Mouse (Mus musculus) CD4-positive, CD25-positive, alpha-beta regulatory T cell, adult 4 months (primary cell): ENCODE measurements around the gene Ctdnep1. TPM values are rescaled to one million over a fixed set of nuclear protein-coding genes. Genes with fewer than 3 reads are reported as not detected.

Experiments used
- ATAC-seq: one replicate; pipeline ENCODE4 v1.8.0; 2017
- polyA plus RNA-seq, 2 experiments: library from polyadenylated mRNA; unstranded; fragments of 100-300 nt; shearing (Covaris generic); gene quantifications; one replicate each; pipeline ENCODE4 v1.2.1; 2017

The Ctdnep1 gene
- polyA plus RNA-seq: 10 to 100 TPM; 21.1 to 25.4 TPM

DNA sequence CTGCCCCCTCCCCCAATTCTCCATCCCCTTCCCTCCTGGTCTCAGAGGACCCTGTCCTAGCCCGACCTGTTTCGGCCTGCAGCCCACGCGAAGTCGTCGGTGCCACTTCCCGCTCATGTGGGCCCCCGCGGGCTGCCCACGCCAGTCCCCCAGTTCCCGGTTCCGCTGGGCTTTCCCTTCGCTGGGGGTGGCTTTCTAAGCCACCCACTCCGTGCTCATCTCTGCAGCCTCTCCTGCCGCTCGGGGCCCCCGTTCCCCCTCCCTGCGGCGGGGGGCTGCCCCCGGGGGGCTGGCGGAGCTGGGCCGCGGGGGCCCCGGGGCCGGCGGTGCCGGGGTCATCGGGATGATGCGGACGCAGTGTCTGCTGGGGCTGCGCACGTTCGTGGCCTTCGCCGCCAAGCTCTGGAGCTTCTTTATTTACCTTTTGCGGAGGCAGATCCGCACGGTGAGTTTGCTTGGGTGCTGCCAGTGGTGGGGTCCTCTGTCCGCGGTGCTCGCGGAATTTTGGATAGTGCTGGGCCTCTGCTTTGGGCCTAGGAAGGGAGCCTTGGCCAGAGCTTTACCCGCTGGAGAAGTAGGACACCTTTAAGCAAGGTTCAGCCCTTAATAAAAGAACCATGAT lies at the start of gene Ctdnep1:
TSS of gene Ctdnep1 (plus strand) at position 16 of the 622 bp plus-strand sequence.
- peak; percentile 42 for ATAC-seq

DNA sequence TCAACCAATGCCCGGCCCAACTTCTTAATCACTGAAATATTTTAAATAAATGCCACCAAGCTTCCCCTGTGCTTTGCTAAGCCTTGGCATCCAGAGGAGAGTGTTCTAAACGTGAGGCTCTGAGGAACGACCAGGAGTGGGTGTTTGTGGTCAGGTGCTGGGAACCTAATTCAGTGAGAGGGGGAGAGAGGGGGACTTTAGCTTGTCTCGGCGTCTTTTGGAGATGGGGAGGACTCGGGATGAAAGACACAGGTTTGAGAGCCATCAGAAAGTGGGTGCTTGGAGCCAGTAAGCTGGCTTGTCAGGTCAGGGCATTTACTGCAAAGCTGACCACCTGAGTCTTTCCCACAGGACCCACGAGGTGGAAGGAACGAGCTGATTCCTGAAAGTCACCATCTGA lies 49.2 kb upstream of the Ctdnep1 start:
- no peak for ATAC-seq

DNA sequence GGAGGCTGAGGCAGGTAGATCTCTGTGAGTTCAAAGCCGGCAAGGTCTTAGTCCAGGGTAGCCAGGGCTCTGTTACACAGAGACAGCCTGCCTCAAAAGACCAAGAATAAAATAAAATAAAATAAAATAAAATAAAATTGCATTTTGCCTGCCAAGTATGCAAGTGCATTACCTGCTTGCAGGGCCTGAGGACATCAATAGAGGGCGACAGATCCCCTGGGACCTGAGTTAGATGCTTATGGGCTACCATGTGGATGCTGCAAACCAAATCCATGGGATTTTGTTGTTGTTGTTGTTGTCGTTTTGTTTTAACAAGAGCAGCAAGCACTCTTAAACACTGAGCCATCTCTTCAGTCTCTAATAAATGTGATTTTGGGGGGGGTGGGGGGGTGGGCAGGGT lies 48.7 kb upstream of the Ctdnep1 start:
- no peak for ATAC-seq

DNA sequence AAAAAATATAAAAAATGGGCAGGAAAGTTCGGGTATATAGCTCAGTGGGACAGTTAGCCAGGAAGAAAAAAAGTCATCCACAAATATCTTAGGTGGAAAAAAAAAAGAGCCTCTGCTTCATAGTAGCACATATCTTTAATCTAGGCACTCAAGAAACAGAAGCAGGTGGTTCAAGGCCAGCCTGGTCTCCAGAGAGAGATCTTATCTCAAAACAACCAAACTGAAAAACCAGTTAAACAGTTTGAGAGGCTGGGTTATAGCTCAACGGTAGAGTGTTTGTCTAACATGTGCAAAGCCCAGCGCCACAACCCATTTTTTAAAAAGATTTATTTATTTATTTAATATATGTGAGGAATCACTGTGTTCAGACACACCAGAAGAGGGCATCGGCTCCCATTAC lies 47.9 kb upstream of the Ctdnep1 start:
- no peak for ATAC-seq

DNA sequence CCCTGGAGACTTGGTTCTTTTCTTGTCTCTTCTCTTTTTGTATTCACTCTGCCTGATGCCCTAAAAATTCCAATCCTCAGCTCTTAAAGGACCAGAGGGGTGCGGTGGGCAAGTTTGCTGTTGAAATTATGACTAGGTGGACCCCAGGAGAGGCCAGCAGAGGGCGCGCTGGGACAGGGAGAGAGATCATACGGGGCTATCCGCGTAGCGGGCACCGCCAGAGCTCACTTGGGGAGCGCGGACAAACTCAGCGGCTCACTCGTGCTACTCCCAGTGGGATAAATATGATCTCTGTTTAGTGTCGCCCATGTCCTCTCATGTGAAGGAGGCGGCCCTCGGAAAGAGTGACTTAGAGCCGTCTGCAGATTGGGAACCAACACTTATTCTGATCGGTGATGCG lies 46.8 kb upstream of the Ctdnep1 start:
- peak; percentile 75 for ATAC-seq

DNA sequence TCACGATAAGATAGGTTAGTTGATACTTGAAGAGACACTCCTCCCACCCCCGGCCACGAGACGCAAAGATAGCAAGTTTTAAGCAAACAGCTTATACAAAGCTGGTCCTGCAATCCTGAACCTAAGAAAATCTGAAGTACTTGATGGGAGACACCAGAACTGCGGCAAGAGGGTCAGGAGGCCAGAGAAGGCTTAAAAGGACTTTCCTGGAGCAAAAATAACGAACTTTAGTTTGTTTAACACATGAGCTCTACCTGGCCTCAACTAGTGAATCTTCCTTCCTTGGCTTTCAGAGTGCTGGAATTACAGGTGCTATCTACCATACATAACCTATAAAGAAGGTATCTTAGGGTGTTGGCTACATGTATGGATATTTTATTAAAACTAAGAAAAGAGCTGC lies 46.3 kb upstream of the Ctdnep1 start:
- ATAC-seq: no peak

DNA sequence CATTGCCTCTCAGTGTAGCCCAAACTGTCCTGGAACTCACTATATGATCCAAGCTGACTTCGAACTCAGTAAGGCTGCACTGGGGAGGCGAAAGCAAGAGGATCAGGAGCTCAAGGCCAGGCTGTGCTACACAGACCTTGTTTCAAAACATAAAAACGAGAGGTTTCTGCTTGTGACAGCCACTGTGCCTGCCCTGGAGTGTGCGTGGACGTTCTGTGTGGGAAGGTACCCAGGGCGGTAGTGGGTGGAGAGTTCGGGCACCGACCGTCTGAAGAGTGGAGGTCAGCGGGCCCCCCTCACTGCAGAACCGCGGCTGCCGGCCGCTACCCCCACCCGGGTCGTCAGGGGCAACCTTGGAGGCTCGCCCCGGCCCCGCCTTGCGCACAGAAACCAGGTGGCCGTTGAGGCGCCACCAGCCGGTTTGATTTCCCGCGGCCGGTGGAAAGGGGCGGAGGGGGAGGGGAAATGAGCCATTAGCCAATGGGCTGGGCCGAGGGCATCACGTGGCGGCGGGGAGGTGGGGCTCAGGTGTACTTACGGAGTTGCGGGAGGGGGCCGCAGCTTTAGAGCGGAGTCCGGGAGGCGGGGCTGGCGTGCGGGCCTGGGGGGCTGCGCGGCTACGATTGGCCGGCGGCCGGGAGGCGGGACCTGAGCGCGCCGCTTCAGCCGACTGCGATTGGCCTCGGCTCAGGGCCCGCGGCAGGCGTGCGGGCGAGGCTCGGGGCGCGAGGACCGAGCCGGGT lies 45.6 kb upstream of the Ctdnep1 start, which contains the start of gene Ybx2:
TSS of gene Ybx2 (plus strand) at position 660 of the 743 bp plus-strand sequence.
- ATAC-seq: peak; percentile 83

DNA sequence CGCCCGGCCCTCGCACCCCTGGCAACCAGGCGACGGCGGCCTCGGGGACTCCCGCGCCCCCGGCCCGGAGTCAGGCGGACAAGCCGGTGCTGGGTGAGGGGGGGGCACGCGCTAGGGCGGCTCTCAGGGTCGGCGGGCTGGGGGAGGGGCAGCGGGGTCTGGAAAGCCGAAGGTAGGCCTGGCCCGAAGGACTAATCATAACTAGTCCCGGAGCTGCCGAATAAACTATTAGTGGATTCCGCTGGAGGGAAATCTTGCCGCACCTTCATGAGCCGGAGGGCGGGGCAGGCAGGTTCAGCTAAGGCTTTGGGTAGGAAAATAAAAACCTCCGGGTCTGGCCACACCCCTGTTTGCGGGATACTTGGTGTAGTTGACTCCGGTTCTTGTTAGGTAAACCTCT lies 44.8 kb upstream of the Ctdnep1 start:
- ATAC-seq: no peak

DNA sequence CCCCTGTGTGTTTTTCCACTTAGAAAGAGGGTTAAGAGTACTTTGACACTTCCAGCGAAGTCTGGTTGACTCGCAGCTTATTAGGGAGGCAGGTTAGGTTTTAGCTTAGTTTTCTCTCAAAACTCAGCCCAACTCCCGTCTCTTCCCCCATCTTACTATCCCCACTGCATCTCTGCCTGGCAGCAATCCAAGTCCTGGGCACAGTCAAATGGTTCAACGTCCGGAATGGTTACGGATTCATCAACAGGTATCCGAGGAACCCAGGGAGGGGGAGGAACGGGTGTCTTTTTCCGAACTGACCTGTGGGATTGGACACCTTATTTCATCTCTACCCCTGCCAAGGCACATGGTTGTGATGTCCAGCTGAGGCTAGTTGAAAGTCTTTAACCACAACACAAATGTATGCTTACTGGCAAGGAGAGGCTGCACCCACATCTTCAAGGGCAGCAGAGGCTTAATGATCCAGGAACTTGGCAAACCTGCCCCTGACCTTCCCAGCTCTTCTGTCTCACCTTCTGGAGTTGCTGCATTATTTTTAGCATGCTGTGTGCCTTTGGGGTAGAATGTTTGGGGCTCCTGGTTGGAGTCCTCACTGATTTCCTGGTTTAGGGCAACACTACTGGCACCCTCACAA lies 44.1 kb upstream of the Ctdnep1 start:
- ATAC-seq: no peak

DNA sequence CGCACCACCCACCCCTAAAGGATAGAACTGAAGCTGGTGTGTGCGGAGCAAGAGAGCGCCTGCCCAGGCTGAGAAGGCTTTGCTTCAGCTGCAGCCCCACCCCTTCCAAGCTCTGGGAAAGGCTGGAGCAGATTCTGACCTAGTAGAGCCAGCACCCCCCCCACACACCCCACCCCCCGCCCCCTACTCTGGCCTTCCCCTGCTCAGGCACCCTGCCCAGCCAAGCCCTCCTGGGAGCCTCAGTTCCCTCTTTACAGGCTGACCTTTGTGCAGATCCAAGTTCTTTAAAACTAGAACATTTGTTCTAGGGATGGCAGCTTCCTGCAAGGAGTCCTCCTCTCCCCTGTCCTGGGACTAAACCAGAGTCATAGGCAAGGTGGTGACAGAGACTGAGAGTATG lies 43.6 kb upstream of the Ctdnep1 start:
- no peak for ATAC-seq

DNA sequence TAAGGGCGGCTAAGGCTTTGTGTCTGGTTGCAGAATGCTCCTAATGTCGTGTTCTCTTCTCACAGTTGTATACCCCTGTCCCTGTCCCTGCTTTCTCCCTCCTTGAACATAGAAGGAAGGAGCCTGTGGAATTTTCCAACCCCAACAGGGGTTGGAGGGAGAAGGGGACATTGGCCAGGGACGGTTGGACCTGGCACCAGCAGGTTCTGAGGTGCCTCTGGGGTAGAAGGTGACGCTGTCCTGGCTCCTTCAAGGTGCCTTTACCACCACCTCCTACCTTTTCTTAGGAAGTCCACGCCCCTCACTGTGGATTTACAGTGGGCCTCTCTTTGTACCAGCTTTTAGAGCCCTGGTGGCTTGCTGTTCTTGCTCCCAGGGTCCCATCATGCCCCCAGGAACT lies 43.1 kb upstream of the Ctdnep1 start:
- ATAC-seq: no peak

DNA sequence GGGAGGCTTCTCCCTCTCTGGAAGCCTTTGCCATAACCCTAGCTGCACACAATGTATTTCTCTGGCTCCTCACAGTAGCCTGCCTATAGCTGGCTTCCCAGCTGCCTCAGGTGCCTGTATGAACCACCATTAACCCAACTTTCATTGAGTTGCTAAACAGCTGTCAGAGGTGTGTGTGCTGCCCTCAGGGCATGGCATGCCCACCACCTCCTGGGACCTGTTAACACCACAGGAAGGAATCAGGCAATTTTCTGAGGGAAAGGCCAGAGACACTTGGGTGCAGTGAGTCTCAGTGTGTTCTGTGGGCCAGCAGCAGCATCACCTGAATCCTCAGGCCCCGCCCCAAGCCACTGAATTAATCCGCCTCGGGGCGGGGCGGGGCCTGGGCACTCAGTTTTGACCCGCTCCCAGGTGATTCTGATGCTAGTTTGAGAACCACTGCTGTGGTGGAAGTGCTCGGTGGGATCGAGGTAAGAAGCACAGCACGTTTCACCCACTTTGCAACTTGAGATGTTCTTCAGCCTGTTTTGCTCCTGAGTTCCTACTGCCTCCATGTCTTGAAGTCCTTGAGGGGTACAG lies 42.5 kb upstream of the Ctdnep1 start:
- ATAC-seq: no peak

DNA sequence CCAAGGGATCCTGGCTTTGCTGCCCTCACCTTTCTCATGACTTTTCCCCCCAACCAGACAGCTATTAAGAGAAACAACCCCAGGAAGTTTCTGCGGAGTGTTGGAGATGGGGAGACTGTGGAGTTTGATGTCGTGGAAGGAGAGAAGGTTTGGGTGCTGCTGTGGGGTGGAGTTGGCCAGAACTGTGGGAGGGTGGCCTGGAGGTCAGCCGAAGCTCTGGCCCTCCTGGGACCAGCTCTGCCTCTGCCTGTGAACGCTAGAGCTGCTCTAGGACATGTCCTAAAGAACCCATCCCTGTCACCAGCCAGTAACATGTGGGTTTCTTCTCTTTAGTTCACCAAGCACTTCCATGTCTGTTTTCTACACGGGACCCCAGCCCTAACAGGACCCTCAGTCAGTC lies 41.8 kb upstream of the Ctdnep1 start:
- ATAC-seq: no peak

DNA sequence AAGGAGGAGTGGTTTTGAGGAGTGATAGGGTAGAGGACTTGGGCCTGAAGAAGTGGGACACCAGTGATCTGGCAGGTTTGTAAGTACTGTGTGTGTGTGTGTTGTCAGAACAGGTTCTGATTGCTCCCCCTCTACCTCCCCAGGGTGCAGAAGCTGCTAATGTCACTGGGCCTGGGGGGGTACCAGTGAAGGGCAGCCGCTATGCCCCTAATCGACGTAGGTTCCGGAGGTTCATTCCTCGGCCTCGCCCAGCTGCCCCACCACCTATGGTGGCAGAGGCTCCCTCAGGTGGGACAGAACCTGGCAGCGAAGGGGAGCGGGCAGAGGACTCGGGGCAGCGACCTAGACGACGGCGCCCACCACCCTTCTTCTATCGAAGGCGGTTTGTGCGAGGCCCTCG lies 41.2 kb upstream of the Ctdnep1 start:
- ATAC-seq: no peak

DNA sequence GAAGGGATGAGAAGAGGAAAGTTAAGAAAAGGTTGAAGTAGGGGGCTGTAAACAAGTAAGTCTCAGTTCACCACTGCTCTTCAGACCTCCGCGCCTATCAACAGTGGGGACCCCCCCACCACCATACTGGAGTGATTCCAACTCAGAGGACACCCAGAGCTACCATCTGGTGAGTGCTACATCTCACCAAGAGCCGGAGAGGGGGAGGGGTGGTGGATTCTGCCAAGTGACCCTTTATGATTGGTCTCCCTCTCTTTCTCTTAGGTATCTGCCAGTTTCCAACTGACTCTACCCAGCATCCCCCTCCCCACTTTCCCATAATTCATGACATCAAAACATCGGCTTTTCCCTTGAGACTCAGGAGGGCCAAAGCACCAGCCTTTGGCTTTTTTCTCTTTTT lies 40.0 kb upstream of the Ctdnep1 start:
- ATAC-seq: no peak

DNA sequence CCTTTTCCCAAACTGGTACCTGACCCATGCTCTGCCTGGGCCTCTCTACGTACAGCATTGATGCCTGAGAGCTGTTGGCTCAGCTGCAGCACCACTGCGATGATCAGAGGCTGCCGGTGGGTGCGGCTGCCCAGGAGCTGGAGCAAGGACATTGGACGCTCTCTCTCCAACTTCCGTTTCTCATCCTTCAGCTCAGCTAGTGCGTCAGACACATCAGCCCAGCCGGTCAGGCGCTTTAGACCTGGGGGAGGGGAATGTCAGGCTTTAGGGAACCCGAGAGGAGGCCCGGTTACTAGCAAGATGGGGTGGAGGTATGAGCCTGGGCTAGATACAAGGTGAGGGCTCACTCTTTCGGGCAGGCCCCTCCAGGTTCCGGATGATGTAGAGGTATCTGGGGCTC lies 35.7 kb upstream of the Ctdnep1 start:
- no peak for ATAC-seq

DNA sequence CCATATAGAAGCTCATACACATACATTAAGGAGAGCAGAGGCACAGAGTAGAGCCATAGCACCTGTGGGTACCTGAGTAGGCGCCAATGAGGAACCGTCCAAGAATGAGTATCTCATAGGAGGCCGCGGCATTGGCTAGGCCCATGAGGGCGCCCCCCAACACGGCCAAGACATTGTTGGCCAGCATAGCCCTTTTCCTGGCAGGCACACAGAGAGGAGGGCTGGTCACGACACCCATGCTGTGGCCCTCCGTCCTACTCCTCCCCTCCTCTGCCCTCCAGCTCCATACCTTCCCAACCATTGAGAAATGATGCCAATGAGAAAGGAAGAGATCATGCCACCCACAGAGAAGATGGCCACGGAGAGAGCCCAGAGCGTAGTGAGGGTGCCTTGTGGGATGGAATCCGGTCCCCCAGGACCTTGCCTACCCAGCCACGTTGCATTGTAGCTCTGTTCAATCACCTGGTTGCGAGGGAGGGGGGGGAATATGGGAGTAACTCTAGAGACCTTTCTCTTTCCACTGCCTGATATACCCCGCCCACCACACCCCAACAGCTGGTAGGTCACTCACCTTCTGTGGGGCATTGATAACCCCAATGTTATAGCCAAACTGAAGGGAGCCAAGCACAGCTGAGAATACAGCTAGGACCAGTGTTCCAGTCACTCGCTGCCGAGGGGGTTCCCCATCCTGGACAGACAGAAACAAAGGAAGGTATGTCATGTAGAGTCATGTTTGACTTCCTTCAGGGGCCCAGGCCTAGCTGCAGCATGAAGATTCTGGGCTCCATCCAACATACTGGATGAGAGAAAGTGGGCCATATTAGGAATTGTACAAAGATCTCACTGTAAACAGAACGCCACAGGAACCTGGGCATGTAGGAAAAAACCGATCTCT lies 34.7 kb upstream of the Ctdnep1 start:
- ATAC-seq: no peak

DNA sequence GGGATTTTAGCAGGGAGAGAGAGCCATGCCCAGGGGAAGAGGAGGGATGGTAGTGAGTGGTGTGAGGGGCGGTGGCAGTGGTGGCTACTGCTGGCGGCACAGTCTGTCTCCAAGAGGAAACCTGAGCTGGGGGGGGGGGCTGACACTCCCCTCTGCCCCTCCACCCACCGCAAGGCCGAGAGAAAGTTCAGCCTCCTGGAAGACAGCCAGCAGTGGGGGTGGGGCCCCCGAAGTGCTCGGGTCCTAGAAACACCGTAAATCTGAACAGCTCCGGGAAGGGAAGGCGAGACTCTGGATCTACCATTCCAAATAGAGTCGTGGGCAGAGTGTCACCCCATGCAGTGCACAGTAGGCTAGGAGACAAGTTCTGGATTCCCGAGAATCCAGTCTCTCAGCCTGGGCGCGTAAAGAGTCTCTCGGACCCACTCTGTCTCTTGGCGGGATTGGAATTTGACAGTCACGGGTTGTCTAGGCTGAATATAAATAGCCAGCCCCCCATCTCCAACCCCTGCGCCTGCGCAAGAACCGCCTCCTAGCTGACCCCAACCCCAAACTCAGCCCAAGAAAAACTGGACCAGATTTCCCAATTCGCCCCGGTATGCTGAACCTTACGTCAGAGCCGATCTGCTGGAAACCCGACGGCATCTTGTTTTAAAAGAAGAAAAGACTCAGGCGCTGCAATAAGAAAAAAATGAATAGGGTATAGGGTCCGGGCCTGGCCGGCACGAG lies 33.5 kb upstream of the Ctdnep1 start:
- ATAC-seq: no peak

DNA sequence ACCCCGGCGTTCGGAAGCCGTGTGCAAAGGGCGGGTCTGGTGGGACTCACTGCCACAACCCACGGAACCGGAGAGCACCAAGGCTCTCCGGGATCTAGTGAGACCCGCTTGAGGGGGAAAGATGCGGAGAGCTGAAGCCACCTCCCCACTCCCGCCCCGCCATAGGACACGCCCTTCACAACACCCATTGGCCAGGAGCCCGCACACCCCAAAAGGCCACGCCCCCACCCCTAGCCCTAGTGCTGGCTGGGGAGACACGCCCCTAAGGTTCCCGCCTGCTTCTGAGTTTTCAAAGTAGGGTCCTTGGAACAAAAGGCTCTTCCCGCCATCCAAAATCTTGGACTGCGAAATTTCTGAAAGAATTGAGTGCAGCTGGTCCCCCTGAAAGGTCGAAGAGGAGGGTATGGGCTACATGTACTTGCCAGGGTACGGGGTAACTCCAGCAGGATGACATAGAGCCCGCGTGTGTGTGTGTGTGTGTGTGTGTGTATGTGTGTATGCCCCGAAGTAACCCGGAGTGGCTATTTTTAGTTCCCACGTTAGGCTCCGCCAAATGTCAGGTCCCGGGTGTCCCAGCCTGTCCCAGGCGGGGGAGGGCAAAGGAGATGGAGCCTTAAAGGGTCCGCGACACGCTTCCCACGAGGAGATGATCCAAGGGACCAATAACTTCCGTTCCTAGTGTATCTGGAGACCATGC lies 32.7 kb upstream of the Ctdnep1 start, which contains the start of gene Slc2a4:
TSS of gene Slc2a4 (minus strand) at position 123 of the 697 bp plus-strand sequence.
- peak; percentile 87 for ATAC-seq

DNA sequence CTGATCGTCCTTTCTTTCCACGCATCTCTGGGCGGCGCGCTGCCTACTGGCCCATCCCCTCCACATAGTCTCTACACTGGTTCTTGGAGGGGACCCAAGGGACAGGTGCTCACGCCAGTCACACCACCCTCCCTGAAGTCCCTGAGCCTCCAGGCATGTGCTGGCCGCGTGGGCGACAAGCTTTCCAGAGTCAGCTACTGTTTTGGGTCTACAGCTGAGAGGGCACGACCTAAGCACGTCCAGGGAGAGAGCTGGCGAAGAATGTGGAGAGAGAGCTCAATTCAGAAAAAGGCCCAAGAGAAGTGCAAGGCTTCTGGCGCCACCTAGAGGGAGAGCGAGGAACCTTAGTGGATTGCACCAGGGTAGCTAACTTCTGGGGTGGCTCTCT lies 32.2 kb upstream of the Ctdnep1 start:
- peak; percentile 75 for ATAC-seq

DNA sequence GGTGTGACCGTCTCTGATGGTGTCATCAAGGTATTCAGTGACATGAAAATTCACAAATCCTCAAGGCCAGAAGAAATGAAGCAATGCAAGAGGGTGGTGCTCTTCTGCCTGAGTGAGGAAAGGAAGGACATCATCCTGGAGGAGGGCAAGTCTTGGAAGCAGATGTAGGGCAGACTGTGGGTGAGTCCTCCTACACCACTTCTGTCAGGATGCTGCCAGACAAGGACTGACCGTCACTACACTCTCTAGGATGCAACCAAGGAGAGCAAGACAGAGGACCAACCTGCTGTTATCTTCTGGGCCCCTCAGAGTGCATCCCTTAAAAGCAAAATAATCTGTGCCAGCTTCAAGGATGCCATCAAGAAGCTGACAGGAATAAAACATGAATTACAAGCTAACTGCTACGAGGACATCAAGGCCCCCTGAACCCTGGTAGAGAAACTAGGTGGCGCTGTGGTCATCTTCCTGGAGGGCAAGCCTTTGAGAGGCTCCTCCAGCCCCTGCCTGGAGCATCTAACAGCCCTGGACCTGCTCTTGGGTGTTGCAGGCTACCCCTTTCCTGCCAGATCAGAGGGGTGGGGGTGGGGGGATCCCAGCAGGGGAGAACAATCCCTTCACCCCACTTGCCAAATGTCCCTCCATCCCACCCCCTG lies 30.0 kb upstream of the Ctdnep1 start:
- no peak for ATAC-seq
